Mouse (Mus musculus): ENCODE measurements around the gene Chd2. TPM values are rescaled to one million over a fixed set of nuclear protein-coding genes. Genes with fewer than 3 reads are reported as not detected.

Gene Chd2
- 20.1 and 22.1 TPM in 2 replicates for polyA plus RNA-seq (2015; fragmentation: Nextera tagmentation; extraction: Ambion mirVana)

GRCm38 (mm10) chr7:73541412-73542130 is at the start of gene Chd2:
TSS of gene Chd2 (minus strand) at chr7:73541830.
- WGBS (ENCODE audit: insufficient replicate concordance), result 0% methylated on average over 15 of the region's 15 CpGs
- H3K9ac ChIP-seq, result peak within 1 kb of the TSS; percentile 91
- peak within 1 kb of the TSS; percentile 99 for H3K27ac ChIP-seq (replicated peaks)
- no peaks in the 10 kb centered on the region for H3K27me3 ChIP-seq
- ATAC-seq (ENCODE audit: insufficient read depth), result peak; percentile 42
- peaks cover 25% of the 10 kb centered on the region for H3K36me3 ChIP-seq (replicated peaks)
- H3K4me3 ChIP-seq (replicated peaks), result peak within 1 kb of the TSS; percentile 76
- H3K4me2 ChIP-seq, result peak within 1 kb of the TSS; percentile 67
- H3K9me3 ChIP-seq (replicated peaks), result 0 out of 2 replicates have a peak, but pooled peaks cover 3% of the 10 kb centered on the region
- peaks cover 25% of the 10 kb centered on the region for H3K4me1 ChIP-seq (replicated peaks)

- WGBS (ENCODE audit: insufficient replicate concordance), result 71% methylated on average over 5 of the region's 5 CpGs
- peaks cover 40% of the 10 kb centered on the region for H3K4me1 ChIP-seq (replicated peaks)
- no peak for ATAC-seq (ENCODE audit: insufficient read depth)
- no peak overlapping the region for H3K4me3 ChIP-seq (replicated peaks)
- no peaks in the 10 kb centered on the region for H3K27me3 ChIP-seq
- no peak overlapping the region for H3K27ac ChIP-seq (replicated peaks)
- no peak overlapping the region for H3K4me2 ChIP-seq
- H3K9ac ChIP-seq, result no peak overlapping the region
- H3K9me3 ChIP-seq (replicated peaks), result no peaks in the 10 kb centered on the region
- no peaks in the 10 kb centered on the region for H3K36me3 ChIP-seq (replicated peaks)
Observed at GRCm38 (mm10) chr7:73590757-73591156, 49.1 kb upstream of the Chd2 start.

- no peak overlapping the region for H3K9ac ChIP-seq
- no peaks in the 10 kb centered on the region for H3K9me3 ChIP-seq (replicated peaks)
- 0 out of 2 replicates have a peak overlapping the region, but pooled peaks have one; percentile 6 for H3K4me2 ChIP-seq
- no peaks in the 10 kb centered on the region for H3K36me3 ChIP-seq (replicated peaks)
- H3K4me1 ChIP-seq (replicated peaks), result peaks cover 41% of the 10 kb centered on the region
- H3K27me3 ChIP-seq, result no peaks in the 10 kb centered on the region
- 56% methylated on average over 14 of the region's 14 CpGs for WGBS (ENCODE audit: insufficient replicate concordance)
- peak; percentile 10; the same call in 1 of the 2 replicates for ATAC-seq (ENCODE audit: insufficient read depth)
- H3K27ac ChIP-seq (replicated peaks), result peak overlapping the region; percentile 78
- H3K4me3 ChIP-seq (replicated peaks), result no peak overlapping the region
Observed at GRCm38 (mm10) chr7:73589208-73589771, 47.7 kb upstream of the Chd2 start.

- Histone ChIP-seq H3K9ac (no peak overlapping the region), H3K4me3 (replicated peaks) (no peak overlapping the region), H3K36me3 (replicated peaks) (no peaks in the 10 kb centered on the region), H3K4me2 (0 out of 2 replicates have a peak overlapping the region, but pooled peaks have one; percentile 6), H3K9me3 (replicated peaks) (no peaks in the 10 kb centered on the region), H3K4me1 (replicated peaks) (peaks cover 42% of the 10 kb centered on the region), H3K27me3 (no peaks in the 10 kb centered on the region), H3K27ac (replicated peaks) (peak overlapping the region; percentile 78)
- peak; percentile 79 for ATAC-seq (ENCODE audit: insufficient read depth)
- WGBS (ENCODE audit: insufficient replicate concordance), result 70% methylated on average over 8 of the region's 8 CpGs
Observed at GRCm38 (mm10) chr7:73588351-73588906, 46.8 kb upstream of the Chd2 start.

- no peak overlapping the region for H3K4me3 ChIP-seq (replicated peaks)
- peaks cover 45% of the 10 kb centered on the region for H3K4me1 ChIP-seq (replicated peaks)
- no peaks in the 10 kb centered on the region for H3K36me3 ChIP-seq (replicated peaks)
- no peaks in the 10 kb centered on the region for H3K27me3 ChIP-seq
- no peak overlapping the region for H3K4me2 ChIP-seq
- no peaks in the 10 kb centered on the region for H3K9me3 ChIP-seq (replicated peaks)
- no peak overlapping the region for H3K27ac ChIP-seq (replicated peaks)
- WGBS (ENCODE audit: insufficient replicate concordance), result 84% methylated on average over 6 of the region's 6 CpGs
- H3K9ac ChIP-seq, result no peak overlapping the region
- ATAC-seq (ENCODE audit: insufficient read depth), result no peak
Observed at GRCm38 (mm10) chr7:73586717-73587116, 45.1 kb upstream of the Chd2 start.

- H3K27ac ChIP-seq (replicated peaks), result no peak overlapping the region
Observed at GRCm38 (mm10) chr7:73586206-73586605, 44.6 kb upstream of the Chd2 start.

GRCm38 (mm10) chr7:73585114-73586032 is 43.7 kb upstream of the Chd2 start:
- no peaks in the 10 kb centered on the region for H3K9me3 ChIP-seq (replicated peaks)
- no peak for ATAC-seq (ENCODE audit: insufficient read depth)
- no peak overlapping the region for H3K4me2 ChIP-seq
- peaks cover 45% of the 10 kb centered on the region for H3K4me1 ChIP-seq (replicated peaks)
- no peaks in the 10 kb centered on the region for H3K27me3 ChIP-seq
- no peaks in the 10 kb centered on the region for H3K36me3 ChIP-seq (replicated peaks)
- WGBS (ENCODE audit: insufficient replicate concordance), result 76% methylated on average over 22 of the region's 22 CpGs
- H3K27ac ChIP-seq (replicated peaks), result no peak overlapping the region
- no peak overlapping the region for H3K9ac ChIP-seq
- H3K4me3 ChIP-seq (replicated peaks), result no peak overlapping the region

More at GRCm38 (mm10) chr7:73586206-73586605, 44.6 kb upstream of the Chd2 start:
- H3K4me2 ChIP-seq, result no peak overlapping the region
- no peak for ATAC-seq (ENCODE audit: insufficient read depth)
- no peak overlapping the region for H3K9ac ChIP-seq
- no peak overlapping the region for H3K4me3 ChIP-seq (replicated peaks)
- 75% methylated on average over 11 of the region's 11 CpGs for WGBS (ENCODE audit: insufficient replicate concordance)
- no peaks in the 10 kb centered on the region for H3K27me3 ChIP-seq
- H3K36me3 ChIP-seq (replicated peaks), result no peaks in the 10 kb centered on the region
- H3K9me3 ChIP-seq (replicated peaks), result no peaks in the 10 kb centered on the region
- H3K4me1 ChIP-seq (replicated peaks), result peaks cover 45% of the 10 kb centered on the region

- Histone ChIP-seq H3K36me3 (replicated peaks) (no peaks in the 10 kb centered on the region), H3K9me3 (replicated peaks) (no peaks in the 10 kb centered on the region), H3K4me1 (replicated peaks) (peaks cover 45% of the 10 kb centered on the region), H3K27me3 (no peaks in the 10 kb centered on the region), H3K27ac (replicated peaks) (peak overlapping the region; percentile 30), H3K9ac (no peak overlapping the region), H3K4me3 (replicated peaks) (no peak overlapping the region), H3K4me2 (peak overlapping the region; percentile 14)
- ATAC-seq (ENCODE audit: insufficient read depth), result no peak
- WGBS (ENCODE audit: insufficient replicate concordance), result 24% methylated on average over 13 of the region's 13 CpGs
Observed at GRCm38 (mm10) chr7:73584009-73584995, 42.7 kb upstream of the Chd2 start.

GRCm38 (mm10) chr7:73583400-73583799 is 41.8 kb upstream of the Chd2 start:
- Histone ChIP-seq H3K36me3 (replicated peaks) (no peaks in the 10 kb centered on the region), H3K27ac (replicated peaks) (no peak overlapping the region), H3K4me1 (replicated peaks) (peaks cover 36% of the 10 kb centered on the region), H3K9ac (no peak overlapping the region), H3K4me2 (no peak overlapping the region), H3K27me3 (no peaks in the 10 kb centered on the region), H3K9me3 (replicated peaks) (no peaks in the 10 kb centered on the region), H3K4me3 (replicated peaks) (no peak overlapping the region)
- ATAC-seq (ENCODE audit: insufficient read depth), result no peak
- WGBS (ENCODE audit: insufficient replicate concordance), result 69% methylated on average over 7 of the region's 7 CpGs

- Histone ChIP-seq H3K36me3 (replicated peaks) (no peaks in the 10 kb centered on the region), H3K9ac (no peak overlapping the region), H3K4me1 (replicated peaks) (peaks cover 43% of the 10 kb centered on the region), H3K27me3 (no peaks in the 10 kb centered on the region), H3K4me2 (no peak overlapping the region), H3K27ac (replicated peaks) (no peak overlapping the region), H3K4me3 (replicated peaks) (no peak overlapping the region), H3K9me3 (replicated peaks) (no peaks in the 10 kb centered on the region)
- no peak for ATAC-seq (ENCODE audit: insufficient read depth)
- WGBS (ENCODE audit: insufficient replicate concordance), result 69% methylated on average over 6 of the region's 6 CpGs
Observed at GRCm38 (mm10) chr7:73581836-73582375, 40.3 kb upstream of the Chd2 start.

Data from liver, embryonic 15.5 days (tissue).